Mouse (Mus musculus): ENCODE measurements around the gene Gm20388. TPM values are rescaled to one million over a fixed set of nuclear protein-coding genes. Genes with fewer than 3 reads are reported as not detected.

Gm20388 gene
- polyA plus RNA-seq, 1 experiment from 2014 or later, result 8.3 TPM

GRCm38 (mm10) chr8:122281317-122282034 is 2370.8 kb downstream of the Gm20388 start:
- H3K4me3 ChIP-seq (ENCODE audit: low read depth, low read length), result peak overlapping the region; percentile 62
- peak overlapping the region; percentile 64; the same call in 1 of the 2 replicates for H3K27ac ChIP-seq (ENCODE audit: low read depth)
- peaks cover 29% of the 10 kb centered on the region for H3K4me1 ChIP-seq (replicated peaks; ENCODE audit: control insufficient read depth, insufficient read depth, low read length)
- H3K4me2 ChIP-seq (ENCODE audit: low read length), result peak overlapping the region; percentile 90
- peak overlapping the region; percentile 32 for H3K9ac ChIP-seq (ENCODE audit: low read length)
- no peaks in the 10 kb centered on the region for H3K9me3 ChIP-seq (ENCODE audit: control insufficient read depth, low read length)
- H3K36me3 ChIP-seq (ENCODE audit: control insufficient read depth, insufficient read depth, low read length), result no peaks in the 10 kb centered on the region
- WGBS, result under 1% methylated on average over 45 of the region's 47 CpGs
- DNase-seq (ENCODE audit: low spot score) (peak; percentile 100), ATAC-seq (replicated peaks; ENCODE audit: low FRiP score, low TSS enrichment, low read depth) (peak; percentile 91)
- peaks cover 28% of the 10 kb centered on the region for H3K27me3 ChIP-seq (replicated peaks; ENCODE audit: control insufficient read depth, insufficient read depth, low read length)

DNA sequence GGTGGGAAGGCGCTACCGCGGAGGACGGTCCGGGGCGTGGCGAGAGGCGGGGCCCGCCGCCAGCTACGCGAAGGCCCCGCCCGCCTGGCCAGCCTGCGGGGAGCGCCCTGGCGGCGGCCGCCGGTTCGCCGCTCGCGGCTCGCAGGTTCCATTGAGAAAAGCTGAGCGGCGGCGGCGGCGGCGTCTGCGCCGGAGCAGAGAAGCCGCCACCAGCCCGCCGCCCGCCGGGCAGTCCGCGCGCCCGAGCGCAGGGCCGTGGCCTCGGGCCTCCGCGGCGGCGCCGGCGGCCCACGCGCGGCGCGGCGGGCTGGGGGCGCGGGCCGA is 2371.4 kb downstream of the Gm20388 start, which contains the start of gene Zfpm1:
Gene Zfpm1 (plus strand): TSS at position 107 of the 324 bp plus-strand sequence.
- ATAC-seq (replicated peaks; ENCODE audit: low FRiP score, low TSS enrichment, low read depth), result no peak

GRCm38 (mm10) chr8:122282501-122283355 is 2372.1 kb downstream of the Gm20388 start:
- Histone ChIP-seq H3K4me3 (ENCODE audit: low read depth, low read length) (peak overlapping the region; percentile 62), H3K27me3 (replicated peaks; ENCODE audit: control insufficient read depth, insufficient read depth, low read length) (peaks cover 28% of the 10 kb centered on the region), H3K9ac (ENCODE audit: low read length) (peak overlapping the region; percentile 71), H3K27ac (ENCODE audit: low read depth) (no peak overlapping the region; the same call in 1 of the 2 replicates), H3K4me2 (ENCODE audit: low read length) (peak overlapping the region; percentile 90), H3K9me3 (ENCODE audit: control insufficient read depth, low read length) (no peaks in the 10 kb centered on the region), H3K36me3 (ENCODE audit: control insufficient read depth, insufficient read depth, low read length) (no peaks in the 10 kb centered on the region), H3K4me1 (replicated peaks; ENCODE audit: control insufficient read depth, insufficient read depth, low read length) (peaks cover 29% of the 10 kb centered on the region)
- DNase-seq (ENCODE audit: low spot score), result peak; percentile 70
- ATAC-seq (replicated peaks; ENCODE audit: low FRiP score, low TSS enrichment, low read depth), result no peak
- under 1% methylated on average over 58 of the region's 70 CpGs for WGBS

More for the DNA sequence above, 2371.4 kb downstream of the Gm20388 start, which contains the start of gene Zfpm1:
- Histone ChIP-seq H3K9ac (ENCODE audit: low read length) (peak within 1 kb of the TSS; percentile 71), H3K4me2 (ENCODE audit: low read length) (peak within 1 kb of the TSS; percentile 90), H3K27me3 (replicated peaks; ENCODE audit: control insufficient read depth, insufficient read depth, low read length) (peaks cover 28% of the 10 kb centered on the region), H3K27ac (ENCODE audit: low read depth) (peak within 1 kb of the TSS; percentile 64), H3K4me1 (replicated peaks; ENCODE audit: control insufficient read depth, insufficient read depth, low read length) (peaks cover 29% of the 10 kb centered on the region), H3K4me3 (ENCODE audit: low read depth, low read length) (peak within 1 kb of the TSS; percentile 62), H3K9me3 (ENCODE audit: control insufficient read depth, low read length) (no peaks in the 10 kb centered on the region), H3K36me3 (ENCODE audit: control insufficient read depth, insufficient read depth, low read length) (no peaks in the 10 kb centered on the region)
- 0% methylated on average over 45 of the region's 60 CpGs for WGBS
- DNase-seq (ENCODE audit: low spot score), result no peak

DNA sequence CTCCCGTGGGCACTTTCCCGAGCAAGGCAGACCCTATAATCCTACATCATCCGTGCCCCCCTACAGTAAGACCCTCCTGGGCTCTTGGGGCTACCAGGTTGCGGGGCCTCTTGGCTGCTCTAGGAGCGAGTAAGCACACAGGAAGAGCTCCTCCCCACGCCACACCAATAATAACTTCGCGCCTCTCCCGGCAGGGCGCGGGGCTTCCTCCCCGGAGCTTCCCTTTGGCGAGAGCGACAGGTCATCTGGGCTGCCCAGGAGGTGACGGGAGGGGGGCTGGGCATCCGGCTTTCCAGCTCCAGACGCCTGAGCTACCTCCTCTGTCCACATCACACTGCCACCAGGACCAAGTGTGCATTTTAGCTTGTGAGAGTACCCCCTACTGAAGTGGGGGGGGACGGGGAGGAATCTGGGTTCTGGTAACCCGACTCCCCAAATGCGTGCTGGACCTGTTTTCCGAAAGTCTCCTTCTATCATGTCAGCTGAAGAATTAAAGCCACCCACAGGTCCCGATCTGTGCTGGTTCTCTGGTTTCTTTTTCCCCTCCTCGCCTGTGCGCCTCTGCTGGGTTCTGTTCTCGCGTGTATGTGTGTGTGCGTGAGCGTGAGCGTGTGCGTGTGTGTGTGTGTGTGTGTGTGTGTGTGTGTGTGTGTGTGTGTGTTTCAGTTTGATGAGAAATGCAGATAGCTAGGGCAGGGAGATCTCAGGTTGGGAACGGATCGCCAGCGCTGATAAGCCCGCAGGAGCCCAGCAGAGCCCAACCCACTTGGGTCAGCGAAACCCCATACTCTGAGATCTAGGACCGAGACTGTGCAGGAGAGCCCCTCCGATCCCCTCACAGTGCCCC is 2372.9 kb downstream of the Gm20388 start:
- H3K27me3 ChIP-seq (replicated peaks; ENCODE audit: control insufficient read depth, insufficient read depth, low read length), result peaks cover 28% of the 10 kb centered on the region
- no peaks in the 10 kb centered on the region for H3K9me3 ChIP-seq (ENCODE audit: control insufficient read depth, low read length)
- H3K4me3 ChIP-seq (ENCODE audit: low read depth, low read length), result peak overlapping the region; percentile 62
- WGBS, result under 1% methylated on average over 37 of the region's 37 CpGs
- peak overlapping the region; percentile 71 for H3K9ac ChIP-seq (ENCODE audit: low read length)
- no peaks in the 10 kb centered on the region for H3K36me3 ChIP-seq (ENCODE audit: control insufficient read depth, insufficient read depth, low read length)
- DNase-seq (ENCODE audit: low spot score), result peak; percentile 78
- H3K27ac ChIP-seq (ENCODE audit: low read depth), result peak overlapping the region; percentile 35
- H3K4me2 ChIP-seq (ENCODE audit: low read length), result peak overlapping the region; percentile 90
- no peak for ATAC-seq (replicated peaks; ENCODE audit: low FRiP score, low TSS enrichment, low read depth)
- peaks cover 29% of the 10 kb centered on the region for H3K4me1 ChIP-seq (replicated peaks; ENCODE audit: control insufficient read depth, insufficient read depth, low read length)

DNA sequence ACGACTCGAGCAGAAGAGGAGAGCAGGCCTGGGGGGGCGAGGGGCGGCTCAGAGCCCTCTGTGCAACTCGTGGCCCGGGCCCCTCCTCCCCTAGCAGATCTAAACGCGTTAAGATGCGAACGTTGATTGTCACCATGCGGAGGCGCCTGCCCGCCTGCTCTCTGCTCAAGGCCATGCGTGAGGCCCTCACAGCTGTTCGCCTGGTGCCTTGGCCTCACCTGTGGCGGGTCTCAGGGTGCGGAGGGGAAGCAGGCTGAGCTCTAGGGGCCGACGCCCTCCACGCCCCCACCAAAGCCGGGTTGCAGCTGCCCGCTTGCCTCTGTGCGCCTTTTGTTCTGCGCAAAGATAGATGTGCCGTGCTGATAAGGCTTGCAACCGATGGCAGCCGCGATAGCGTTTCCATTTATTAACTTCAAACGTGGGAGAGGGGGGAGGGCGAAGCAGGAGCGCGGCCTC is 2373.6 kb downstream of the Gm20388 start:
- ATAC-seq (replicated peaks; ENCODE audit: low FRiP score, low TSS enrichment, low read depth), result no peak
- peak; percentile 79 for DNase-seq (ENCODE audit: low spot score)
- Histone ChIP-seq H3K4me2 (ENCODE audit: low read length) (peak overlapping the region; percentile 90), H3K27ac (ENCODE audit: low read depth) (peak overlapping the region; percentile 25; the same call in 1 of the 2 replicates), H3K9ac (ENCODE audit: low read length) (peak overlapping the region; percentile 71), H3K4me3 (ENCODE audit: low read depth, low read length) (peak overlapping the region; percentile 62), H3K9me3 (ENCODE audit: control insufficient read depth, low read length) (no peaks in the 10 kb centered on the region), H3K4me1 (replicated peaks; ENCODE audit: control insufficient read depth, insufficient read depth, low read length) (peaks cover 29% of the 10 kb centered on the region), H3K27me3 (replicated peaks; ENCODE audit: control insufficient read depth, insufficient read depth, low read length) (peaks cover 28% of the 10 kb centered on the region), H3K36me3 (ENCODE audit: control insufficient read depth, insufficient read depth, low read length) (no peaks in the 10 kb centered on the region)
- WGBS, result 1% methylated on average over 33 of the region's 33 CpGs

- ATAC-seq (replicated peaks; ENCODE audit: low FRiP score, low TSS enrichment, low read depth) (no peak), DNase-seq (ENCODE audit: low spot score) (peak; percentile 68)
- Histone ChIP-seq H3K9me3 (ENCODE audit: control insufficient read depth, low read length) (no peaks in the 10 kb centered on the region), H3K27ac (ENCODE audit: low read depth) (no peak overlapping the region), H3K4me1 (replicated peaks; ENCODE audit: control insufficient read depth, insufficient read depth, low read length) (peaks cover 30% of the 10 kb centered on the region), H3K27me3 (replicated peaks; ENCODE audit: control insufficient read depth, insufficient read depth, low read length) (peaks cover 28% of the 10 kb centered on the region), H3K36me3 (ENCODE audit: control insufficient read depth, insufficient read depth, low read length) (no peaks in the 10 kb centered on the region), H3K9ac (ENCODE audit: low read length) (peak overlapping the region; percentile 71), H3K4me2 (ENCODE audit: low read length) (peak overlapping the region; percentile 90), H3K4me3 (ENCODE audit: low read depth, low read length) (peak overlapping the region; percentile 62)
- 6% methylated on average over 21 of the region's 21 CpGs for WGBS
These were observed 2374.1 kb downstream of the Gm20388 start for GRCm38 (mm10) chr8:122284659-122285261.

- Histone ChIP-seq H3K9ac (ENCODE audit: low read length) (no peak overlapping the region), H3K36me3 (ENCODE audit: control insufficient read depth, insufficient read depth, low read length) (no peaks in the 10 kb centered on the region), H3K4me3 (ENCODE audit: low read depth, low read length) (no peak overlapping the region), H3K9me3 (ENCODE audit: control insufficient read depth, low read length) (no peaks in the 10 kb centered on the region), H3K27me3 (replicated peaks; ENCODE audit: control insufficient read depth, insufficient read depth, low read length) (peaks cover 28% of the 10 kb centered on the region), H3K4me1 (replicated peaks; ENCODE audit: control insufficient read depth, insufficient read depth, low read length) (peaks cover 30% of the 10 kb centered on the region), H3K27ac (ENCODE audit: low read depth) (no peak overlapping the region), H3K4me2 (ENCODE audit: low read length) (no peak overlapping the region)
- WGBS, result 68% methylated on average over 6 of the region's 6 CpGs
- ATAC-seq (replicated peaks; ENCODE audit: low FRiP score, low TSS enrichment, low read depth) (no peak), DNase-seq (ENCODE audit: low spot score) (no peak)
These were observed 2375.1 kb downstream of the Gm20388 start for GRCm38 (mm10) chr8:122285727-122286126.
